Mouse (Mus musculus) left cerebral cortex, postnatal 14 days (tissue): ENCODE measurements around the gene Gna13. TPM values are rescaled to one million over a fixed set of nuclear protein-coding genes. Genes with fewer than 3 reads are reported as not detected.

Experiments
- DNase-seq, 2 experiments: peaks; one replicate each; pipeline ENCODE4 v3.0.0; 2021 to 2022; ENCODE audit warnings: low spot score in 2 of 2, mixed read lengths in 1 of 2
- intact Hi-C: fragments of 180-260 bp; cut with DNase I; formaldehyde crosslinking; loops from one replicate; pipeline ENCODE4 v1.15.1; 2025
- total RNA-seq, 2 experiments: library from RNA; stranded (reverse); gene quantifications; 2 replicates each; pipeline ENCODE4 v1.2.3; 2021

Gna13 gene
- total RNA-seq, 2 experiments from 2014 or later = 41.8 to 45.6 TPM

GRCm38 (mm10) chr11:109414802-109415201, 52.2 kb downstream of the Gna13 start:
- no peak for DNase-seq
- intact Hi-C loops = no loop called here

GRCm38 (mm10) chr11:109416709-109417420, 54.2 kb downstream of the Gna13 start:
- intact Hi-C loops = no loop called here

GRCm38 (mm10) chr11:109417472-109418040, 54.9 kb downstream of the Gna13 start:
- intact Hi-C loops = no loop called here
- DNase-seq = no peak

More at GRCm38 (mm10) chr11:109416709-109417420, 54.2 kb downstream of the Gna13 start:
- no peak for DNase-seq

GRCm38 (mm10) chr11:109419461-109419860, 56.8 kb downstream of the Gna13 start:
- no peak for DNase-seq
- intact Hi-C loops = no loop called here

- intact Hi-C loops = loop anchor here (5.0 kb wide), 1 partner anchor 88 kb away; no protein-coding TSS in a partner anchor
- DNase-seq = no peak
Observed at GRCm38 (mm10) chr11:109419961-109420566, 57.4 kb downstream of the Gna13 start.

- DNase-seq = no peak
- intact Hi-C loops = loop anchor here (5.0 kb wide), 1 partner anchor 88 kb away; no protein-coding TSS in a partner anchor
Observed at GRCm38 (mm10) chr11:109420567-109420962, 57.9 kb downstream of the Gna13 start.

- DNase-seq = no peak
- intact Hi-C loops = loop anchor here (5.0 kb wide), 1 partner anchor 89 kb away; no protein-coding TSS in a partner anchor
Observed at GRCm38 (mm10) chr11:109421205-109421604, 58.6 kb downstream of the Gna13 start.

- intact Hi-C loops = loop anchor here (5.0 kb wide), 1 partner anchor 90 kb away; no protein-coding TSS in a partner anchor
- no peak for DNase-seq
Observed at GRCm38 (mm10) chr11:109422263-109422662, 59.6 kb downstream of the Gna13 start.

- intact Hi-C loops = loop anchor here (5.0 kb wide), 1 partner anchor 91 kb away; no protein-coding TSS in a partner anchor
- DNase-seq = no peak
Observed at GRCm38 (mm10) chr11:109423294-109423693, 60.7 kb downstream of the Gna13 start.

- intact Hi-C loops = loop anchor here (5.0 kb wide), 2 partner anchors 48 to 183 kb away; no protein-coding TSS in a partner anchor
- DNase-seq = peak; percentile 97 to 98
Observed at GRCm38 (mm10) chr11:109425392-109426271, 63.0 kb downstream of the Gna13 start, which contains the start of gene Amz2. Gene Amz2 (plus strand): TSS chr11:109425946.

GRCm38 (mm10) chr11:109426272-109426586, 63.6 kb downstream of the Gna13 start:
- intact Hi-C loops = loop anchor here (5.0 kb wide), 2 partner anchors 49 to 184 kb away; no protein-coding TSS in a partner anchor
- DNase-seq = no peak

GRCm38 (mm10) chr11:109427353-109427752, 64.7 kb downstream of the Gna13 start:
- no peak for DNase-seq
- intact Hi-C loops = loop anchor here (5.0 kb wide), 2 partner anchors 50 to 185 kb away; no protein-coding TSS in a partner anchor

- intact Hi-C loops = no loop called here
- no peak for DNase-seq
Observed at GRCm38 (mm10) chr11:109434233-109434798, 71.7 kb downstream of the Gna13 start.

GRCm38 (mm10) chr11:109436889-109437288, 74.3 kb downstream of the Gna13 start:
- DNase-seq = no peak
- intact Hi-C loops = no loop called here

GRCm38 (mm10) chr11:109439209-109439608, 76.6 kb downstream of the Gna13 start:
- intact Hi-C loops = no loop called here
- no peak for DNase-seq

- intact Hi-C loops = no loop called here
- peak; percentile 60 to 74 for DNase-seq
Observed at GRCm38 (mm10) chr11:109439829-109440340, 77.3 kb downstream of the Gna13 start.

GRCm38 (mm10) chr11:109440641-109441040, 78.0 kb downstream of the Gna13 start:
- no peak for DNase-seq
- intact Hi-C loops = no loop called here

- intact Hi-C loops = no loop called here
Observed at GRCm38 (mm10) chr11:109441119-109441518, 78.5 kb downstream of the Gna13 start.

More at GRCm38 (mm10) chr11:109441119-109441518, 78.5 kb downstream of the Gna13 start:
- DNase-seq = peak; percentile 23 to 56
